ENCODE assay signal across 9 mouse cellular contexts in genomic region chr11:11867971-11868481, GRCm38 (mm10). TPM values are rescaled to one million over a fixed set of nuclear protein-coding genes. Genes with fewer than 3 reads are reported as not detected.
DNase-seq lines count a peak whose midpoint lies in the region; ATAC-seq and TF ChIP-seq lines count a peak whose summit lies in the region.
"Had no signal": no experiment of that assay in that cellular context is flagged by ENCODE, and none has a peak within 500 bp of the region (broad histone marks: within the 10 kb centered on the region; RNA-seq: fewer than 3 reads in every experiment).

No protein-coding gene starts in this region.

- H3K9me3 ChIP-seq in neural tube, embryonic 13.5 days, result no peaks in the 10 kb centered on the region
- H3K9me3 ChIP-seq: megakaryocyte, embryonic 14.5 days had no signal

- peak; percentile 90 for ATAC-seq in neural tube, embryonic 13.5 days (ENCODE audit: low read depth)

- peak overlapping the region; percentile 42 for H3K4me3 ChIP-seq in layer of hippocampus, adult 2 months
- peak overlapping the region; percentile 27 for H3K4me3 ChIP-seq in neural tube, embryonic 13.5 days
- H3K4me3 ChIP-seq: megakaryocyte, embryonic 14.5 days had no signal

- WGBS in neural tube, embryonic 13.5 days, result 4% methylated on average over 14 of the region's 14 CpGs

- no peaks in the 10 kb centered on the region for H3K36me3 ChIP-seq in neural tube, embryonic 13.5 days

- H3K4me2 ChIP-seq in neural tube, embryonic 13.5 days, result peak overlapping the region; percentile 54

- peaks cover 13% of the 10 kb centered on the region for H3K4me1 ChIP-seq in neural tube, embryonic 13.5 days (replicated peaks)

- no peak for DNase-seq in layer of hippocampus, adult 2 months (ENCODE audit: low spot score in 2 of 2)
- no peak for DNase-seq in layer of hippocampus, adult 9-10 months (ENCODE audit: low spot score)
- peak; percentile 88 for DNase-seq in embryo, embryonic 10 days (ENCODE audit: low spot score)
- peak; percentile 17 for DNase-seq in induced T-regulatory cell, adult 2 months (ENCODE audit: low read depth)
- DNase-seq in cerebellum, postnatal 25 days, result no peak
- no peak for DNase-seq in layer of hippocampus, postnatal 36 days
- DNase-seq in lung, postnatal 14 days, result no peak

- peak overlapping the region; percentile 61 for H3K9ac ChIP-seq in neural tube, embryonic 13.5 days

- no peaks in the 10 kb centered on the region for H3K27me3 ChIP-seq in neural tube, embryonic 13.5 days

- TF ChIP-seq CTCF in layer of hippocampus, adult 2 months (conservative IDR thresholded peaks at IDR 0.05), result no peak

- H3K27ac ChIP-seq in layer of hippocampus, adult 2 months, result no peak overlapping the region
- H3K27ac ChIP-seq in neural tube, embryonic 13.5 days (replicated peaks), result peak overlapping the region; percentile 80

RNA-seq across cellular contexts. Expression of gene Ddc, which starts 29.9 kb away (rescaled TPM):
- 1 to 10 TPM; 8.1 to 8.9 TPM for total RNA-seq in layer of hippocampus, adult 2 months (2021)
- 3.3 and 6.5 TPM in 2 replicates for polyA plus RNA-seq in neural tube, embryonic 13.5 days (2015; fragmentation: Nextera tagmentation; extraction: Ambion mirVana)
- 10 to 100 TPM in 1 of 2 experiments, 1 to 10 TPM in 1; 6.3 to 10.3 TPM for total RNA-seq in layer of hippocampus, postnatal 36 days (2021)

RNA-seq across cellular contexts. Expression of gene Fignl1, which starts 59.3 kb away (rescaled TPM):
- under 1 TPM; 0.61 to 0.67 TPM for total RNA-seq in layer of hippocampus, adult 2 months (2021)
- polyA plus RNA-seq in neural tube, embryonic 13.5 days (2015; fragmentation: Nextera tagmentation; extraction: Ambion mirVana), result 13.5 and 15.5 TPM in 2 replicates
- total RNA-seq in layer of hippocampus, postnatal 36 days (2021), result under 1 TPM; 0.48 to 0.75 TPM

Comparison
In these comparisons a context has a peak if more than half of its experiments do, and no peak if none do; other contexts are left out.
1. DNase-seq: peak in embryo, embryonic 10 days (single experiment) and induced T-regulatory cell, adult 2 months (single experiment); none in layer of hippocampus, adult 2 months (0 of 2), layer of hippocampus, adult 9-10 months (single experiment), cerebellum, postnatal 25 days (0 of 2), layer of hippocampus, postnatal 36 days (0 of 2) and lung, postnatal 14 days (single experiment).